Mouse (Mus musculus) c-Kit-positive CD71-negative TER-119-negative erythroid progenitor cells, embryonic 14.5 days (primary cell): ENCODE results near the gene Zfp90.

Experiments used
- DNase-seq: peaks from one replicate; pipeline ENCODE4 v3.0.0-alpha.2; 2013; ENCODE audit warnings: low read depth

Zfp90 gene

DNA sequence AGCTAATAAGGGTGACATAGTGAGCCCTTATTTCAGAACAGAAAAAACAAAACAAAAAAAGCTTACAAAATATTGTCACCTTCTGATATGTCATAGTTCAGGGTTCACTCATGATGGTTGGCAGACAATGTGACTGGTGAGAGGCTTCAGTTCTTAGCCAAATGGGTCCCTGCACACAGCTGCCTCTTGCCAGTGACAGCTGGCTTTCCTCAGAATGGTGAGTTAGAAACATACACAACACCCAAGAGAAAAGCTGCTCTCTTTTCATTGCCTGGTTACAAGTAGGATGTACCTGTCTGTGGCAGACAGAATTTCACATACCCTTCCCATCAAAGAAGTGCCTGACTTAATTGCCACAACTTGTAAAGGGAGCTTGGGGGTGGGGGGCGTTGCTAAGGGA is 18.5 kb downstream of the Zfp90 start:
- DNase-seq, result no peak

DNA sequence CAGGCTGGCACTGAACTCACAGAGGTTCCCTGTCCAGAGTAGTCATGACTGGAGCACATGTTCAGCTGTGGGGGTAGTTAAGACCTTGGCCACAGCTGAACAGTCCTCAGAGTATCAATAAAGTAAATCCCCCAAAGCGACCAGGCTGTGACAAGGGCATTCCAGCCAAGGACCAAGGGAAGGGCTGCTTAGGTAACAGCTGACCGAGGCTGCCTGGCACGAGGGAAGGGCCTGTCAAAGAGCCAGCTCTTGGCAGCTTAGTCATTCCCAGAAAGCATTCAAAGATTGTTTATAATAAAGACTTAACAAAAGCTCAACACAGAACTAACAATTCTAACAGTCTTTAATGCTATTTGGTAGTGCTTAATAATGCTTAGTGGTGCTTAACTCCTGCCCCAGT is 22.7 kb downstream of the Zfp90 start:
- DNase-seq, result no peak

DNA sequence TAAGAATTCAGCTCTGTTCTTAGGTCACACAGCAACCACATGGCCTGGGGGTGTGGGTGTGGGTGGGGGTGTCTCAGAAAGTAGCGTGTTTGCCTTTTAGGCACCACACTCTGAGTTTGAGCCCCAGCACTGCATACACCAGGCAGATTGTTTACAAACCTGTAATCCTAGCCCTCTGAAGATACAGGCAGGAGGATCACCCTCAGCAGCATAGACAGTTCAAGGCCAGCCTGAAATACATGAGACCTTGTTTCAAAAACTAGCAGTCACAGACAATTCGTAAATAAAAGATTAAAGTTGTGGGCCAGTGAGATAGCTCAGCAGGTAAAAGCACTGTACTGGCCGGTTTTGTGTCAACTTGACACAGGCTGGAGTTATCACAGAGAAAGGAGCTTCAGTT is 25.0 kb downstream of the Zfp90 start:
- DNase-seq, result no peak

- no peak for DNase-seq
Measured at GRCm38 (mm10) chr8:106442740-106443139, 27.6 kb downstream of the Zfp90 start.

- DNase-seq, result no peak
Measured at GRCm38 (mm10) chr8:106451301-106452085, 36.4 kb downstream of the Zfp90 start.

GRCm38 (mm10) chr8:106452701-106453481 is 37.8 kb downstream of the Zfp90 start:
- DNase-seq, result no peak

DNA sequence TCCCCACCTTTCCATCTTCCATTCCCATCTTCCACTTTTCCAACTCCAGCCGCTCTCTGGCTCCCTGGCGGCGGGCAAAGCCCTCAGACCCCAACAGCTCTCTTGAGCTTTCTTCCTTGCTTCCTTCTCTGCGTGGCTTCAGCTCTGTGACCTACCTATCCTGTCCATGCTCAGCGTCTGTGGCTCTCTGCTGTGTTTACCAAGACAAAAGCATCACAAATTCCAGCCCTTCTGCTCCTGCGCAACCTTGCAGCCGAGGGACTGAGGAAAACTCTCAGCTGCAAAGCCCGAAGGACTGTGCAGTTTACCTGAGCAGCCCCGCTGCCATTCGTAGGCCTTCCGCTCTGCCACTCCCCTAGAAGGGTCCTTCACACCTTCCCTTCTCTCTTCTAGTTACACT is 38.9 kb downstream of the Zfp90 start:
- no peak for DNase-seq

DNA sequence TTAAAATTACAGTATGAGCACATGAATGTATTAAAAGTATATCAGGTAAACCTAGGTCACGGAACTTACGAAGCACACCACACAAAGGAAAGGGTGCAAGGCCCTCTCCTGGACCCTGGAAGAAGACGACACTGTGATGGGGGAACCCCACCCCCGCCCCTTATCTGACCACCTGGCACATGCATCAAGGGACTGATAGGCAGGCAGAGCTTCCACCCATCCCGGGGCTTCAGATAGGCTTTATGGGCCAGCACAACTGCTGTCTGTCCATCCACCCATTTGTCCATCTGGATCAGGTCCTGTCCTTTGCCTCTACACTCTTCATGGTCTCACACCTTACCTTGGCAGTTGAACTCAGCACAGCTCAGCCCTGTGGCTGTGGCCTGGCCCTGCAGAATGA is 47.0 kb downstream of the Zfp90 start:
- no peak for DNase-seq

- DNase-seq, result no peak
Measured at GRCm38 (mm10) chr8:106463795-106464194, 48.7 kb downstream of the Zfp90 start.

DNA sequence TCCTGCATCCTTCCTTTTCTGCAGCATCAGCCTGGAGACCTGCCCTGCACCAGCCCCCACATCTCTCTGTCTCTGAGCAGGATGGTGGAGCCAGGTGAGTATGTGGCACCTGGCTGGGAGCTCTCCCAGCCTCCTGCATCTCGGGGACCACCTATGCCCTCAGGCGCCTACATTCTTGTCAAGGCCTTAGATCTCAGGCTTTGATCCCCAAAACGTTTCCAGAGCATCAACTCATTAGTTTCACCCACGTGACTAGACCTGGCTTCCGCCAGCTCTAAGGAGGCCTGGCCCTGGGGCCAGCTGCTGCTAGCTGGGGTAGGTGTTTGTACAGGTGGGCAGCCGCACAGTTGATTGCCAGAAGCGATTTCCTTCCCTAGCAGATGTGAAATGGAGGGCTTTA is 54.4 kb downstream of the Zfp90 start:
- no peak for DNase-seq

DNA sequence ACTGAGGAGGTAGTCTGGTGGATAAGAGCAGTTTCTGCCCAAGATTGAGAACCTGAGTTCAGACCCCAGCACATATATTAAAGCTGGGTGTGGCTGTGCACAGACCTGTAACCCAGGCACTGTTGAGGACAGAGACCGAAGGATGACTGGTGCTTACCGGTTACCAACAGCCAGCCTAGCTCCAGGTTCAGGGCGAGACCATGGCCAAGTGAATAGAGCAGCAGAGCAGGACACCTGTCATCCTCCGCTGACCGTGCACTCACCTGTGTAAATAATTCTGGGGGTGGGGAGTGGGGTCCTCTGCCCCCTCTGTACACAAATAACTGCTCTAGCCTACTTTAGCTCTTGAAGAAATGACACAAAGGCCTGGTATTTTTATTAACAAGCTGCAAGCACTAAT is 58.9 kb downstream of the Zfp90 start:
- DNase-seq, result no peak
